Mouse (Mus musculus): ENCODE results near the gene Srp68.

Gene Srp68

DNA sequence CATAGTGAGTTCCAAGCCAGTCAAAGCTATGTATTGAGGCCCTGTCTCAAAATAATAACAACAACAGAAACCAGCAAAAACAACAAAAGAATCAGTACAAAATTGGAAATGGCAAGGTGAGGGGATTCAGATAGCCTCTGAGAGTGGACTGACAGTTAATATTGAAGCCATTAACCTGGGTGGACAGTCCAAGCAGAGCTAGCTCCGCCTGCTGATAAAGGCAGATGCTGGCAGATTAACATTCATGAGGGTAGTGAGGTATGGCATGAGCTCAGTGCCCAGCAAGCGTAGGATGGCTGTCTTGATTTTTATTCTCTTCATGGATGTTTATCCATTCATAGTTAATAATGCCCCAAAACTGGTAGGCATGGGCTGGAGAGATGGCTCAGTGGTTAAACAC lies 72.9 kb downstream of the Srp68 start:
- no peak for DNase-seq

DNA sequence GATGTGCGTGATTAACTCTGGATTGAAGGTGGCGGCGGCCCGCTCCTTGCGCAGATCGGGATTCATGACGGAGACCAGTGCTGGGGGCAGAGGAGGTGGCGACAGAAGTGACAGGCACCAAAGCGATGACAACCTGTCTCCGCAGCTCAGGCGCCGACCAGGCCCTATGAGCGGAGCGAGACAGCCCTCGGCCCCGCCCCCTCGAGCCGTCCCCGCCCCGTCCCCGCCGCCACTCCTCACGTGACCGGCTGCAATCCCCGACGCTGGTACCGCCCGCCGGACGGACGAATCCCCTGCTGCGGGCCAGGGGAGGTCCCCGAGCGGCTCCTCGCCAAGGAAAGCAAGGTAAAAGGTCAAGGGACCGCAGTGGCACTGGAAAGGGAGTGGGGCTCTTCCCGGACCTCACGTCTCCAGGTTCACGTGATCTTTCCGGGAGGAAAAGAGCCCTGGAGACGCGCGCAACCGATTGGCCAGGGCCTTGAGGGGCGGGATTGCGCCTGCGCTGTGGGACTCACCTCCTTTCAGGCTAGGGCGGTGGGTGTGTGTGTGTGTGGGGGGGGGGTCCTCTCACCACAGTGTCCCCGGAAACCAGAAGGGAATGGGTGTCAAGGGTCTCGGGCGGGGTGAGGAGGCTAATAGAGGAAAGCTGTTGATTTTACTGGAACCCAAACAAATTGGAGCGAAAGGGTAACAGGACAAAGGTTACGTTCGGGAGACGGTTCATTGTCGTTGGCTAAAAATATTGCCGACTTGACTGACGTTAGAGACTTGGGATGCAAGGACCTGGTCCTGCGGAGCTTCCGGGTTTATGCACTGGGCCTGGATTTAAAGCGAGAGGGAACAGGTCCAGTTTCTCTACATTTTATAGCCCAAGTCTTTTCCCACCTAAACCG lies 75.1 kb downstream of the Srp68 start, which contains the start of the genes Ten1 and Acox1:
Gene Ten1, plus strand, starts transcription at position 217 of the 893 bp plus-strand sequence.
Gene Acox1, minus strand, starts transcription at position 407 of the 893 bp plus-strand sequence.
- peak; percentile 96 for DNase-seq

DNA sequence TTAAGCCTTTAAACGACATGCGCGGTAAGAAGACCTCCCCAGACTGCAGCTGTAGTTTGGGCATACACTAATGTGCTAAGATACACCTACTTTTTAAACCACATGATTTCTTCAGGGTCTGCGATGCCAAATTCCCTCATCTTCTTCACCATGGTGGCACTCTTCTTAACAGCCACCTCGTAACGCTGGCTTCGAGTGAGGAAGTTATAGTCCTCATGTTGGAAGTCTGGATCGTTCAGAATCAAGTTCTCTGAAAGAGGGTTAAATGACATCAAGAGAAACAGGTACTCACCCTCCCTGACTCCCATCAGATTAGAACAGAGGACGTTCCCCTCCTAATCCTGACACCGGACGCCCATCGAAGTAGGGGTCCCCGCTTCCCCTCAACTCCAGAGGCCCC lies 75.9 kb downstream of the Srp68 start:
- no peak for DNase-seq

DNA sequence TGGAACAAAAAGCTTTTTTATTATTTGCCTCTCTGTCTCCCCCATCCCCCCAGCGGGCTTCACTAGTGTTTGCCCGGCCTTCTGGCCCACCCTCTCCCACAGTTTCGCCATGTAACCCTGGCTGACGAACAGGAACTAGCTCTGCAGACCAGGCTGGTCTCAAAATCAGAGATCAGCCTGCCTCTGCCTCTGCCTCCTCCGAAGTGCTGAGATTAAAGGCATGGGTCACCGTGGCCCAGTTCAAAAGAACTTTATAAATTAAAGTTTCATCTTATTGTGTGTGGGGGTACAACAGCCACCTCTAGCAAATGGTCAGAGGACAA lies 76.5 kb downstream of the Srp68 start:
- no peak for DNase-seq

DNA sequence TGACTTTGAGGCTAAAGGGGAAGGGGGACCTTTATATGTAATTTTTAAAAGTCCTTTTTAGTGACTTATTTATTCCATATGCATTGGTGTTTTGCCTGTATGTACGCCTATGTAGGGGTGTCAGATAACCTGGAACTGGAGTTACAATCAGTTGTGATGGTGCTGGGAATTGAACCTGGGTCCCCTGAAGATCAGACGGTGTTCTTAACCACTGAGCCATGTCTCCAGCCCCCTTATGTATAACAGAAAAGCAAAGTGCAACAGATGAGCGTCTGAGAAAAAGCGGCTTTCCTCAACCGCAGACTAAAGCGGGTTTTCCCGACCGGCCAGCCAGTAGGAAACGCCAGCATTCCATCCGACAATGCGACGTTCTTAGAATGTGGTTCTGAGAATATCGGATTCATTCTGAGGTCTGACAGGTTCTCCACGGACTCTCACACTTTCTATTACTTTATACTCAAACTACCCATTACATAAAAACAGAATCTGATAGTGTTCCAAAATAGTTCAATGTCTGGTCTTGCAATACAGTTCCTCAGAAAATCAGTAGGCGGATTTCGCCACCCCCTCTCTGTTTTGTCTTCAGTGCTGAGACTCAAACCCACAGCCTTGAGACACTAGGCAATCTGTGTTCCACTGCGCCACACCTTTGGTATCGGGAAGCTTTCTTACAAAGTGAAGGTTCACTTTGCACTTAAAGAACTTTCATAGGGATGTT lies 77.0 kb downstream of the Srp68 start:
- DNase-seq = no peak

DNA sequence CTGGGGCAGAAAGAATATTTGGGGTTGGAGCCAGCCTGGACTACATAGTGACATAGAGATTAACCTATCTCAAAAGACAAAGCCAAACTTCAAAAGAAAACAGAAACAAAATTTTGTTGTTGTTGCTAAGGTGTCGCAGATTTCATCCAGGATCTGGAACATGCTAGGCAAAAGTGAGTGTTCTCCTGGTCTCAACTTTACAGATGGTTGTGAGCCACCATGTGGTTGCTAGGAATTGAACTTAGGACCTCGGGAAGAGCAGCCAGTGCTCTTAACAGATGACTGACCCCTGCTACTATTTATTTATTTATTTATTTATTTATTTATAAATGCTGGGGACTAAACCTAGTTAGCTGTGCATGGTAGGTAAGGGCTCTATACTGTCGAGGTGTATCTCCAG lies 77.7 kb downstream of the Srp68 start:
- DNase-seq = no peak

DNA sequence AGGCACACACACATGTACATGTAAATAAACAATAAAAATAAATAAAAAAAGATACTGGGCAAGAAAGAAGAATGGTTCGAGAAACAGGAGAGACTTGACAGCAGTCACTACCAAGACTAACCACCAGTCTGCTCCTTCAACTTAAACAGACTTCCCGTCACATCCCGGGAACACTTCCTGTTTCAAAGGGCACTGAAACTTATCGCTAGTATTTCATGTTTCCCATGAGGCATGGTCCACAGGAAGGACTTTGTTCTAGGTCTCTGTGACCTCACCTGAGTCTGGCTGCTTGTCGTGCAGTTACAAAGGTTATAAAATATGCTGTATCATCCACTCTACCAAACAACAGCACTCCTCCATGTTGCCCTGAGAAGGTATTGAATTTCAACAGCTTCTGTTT lies 78.8 kb downstream of the Srp68 start:
- no peak for DNase-seq

Measured in cerebellum, adult 11-12 months (tissue).